Mouse (Mus musculus): ENCODE measurements around the gene Stoml1.

Stoml1 gene

DNA sequence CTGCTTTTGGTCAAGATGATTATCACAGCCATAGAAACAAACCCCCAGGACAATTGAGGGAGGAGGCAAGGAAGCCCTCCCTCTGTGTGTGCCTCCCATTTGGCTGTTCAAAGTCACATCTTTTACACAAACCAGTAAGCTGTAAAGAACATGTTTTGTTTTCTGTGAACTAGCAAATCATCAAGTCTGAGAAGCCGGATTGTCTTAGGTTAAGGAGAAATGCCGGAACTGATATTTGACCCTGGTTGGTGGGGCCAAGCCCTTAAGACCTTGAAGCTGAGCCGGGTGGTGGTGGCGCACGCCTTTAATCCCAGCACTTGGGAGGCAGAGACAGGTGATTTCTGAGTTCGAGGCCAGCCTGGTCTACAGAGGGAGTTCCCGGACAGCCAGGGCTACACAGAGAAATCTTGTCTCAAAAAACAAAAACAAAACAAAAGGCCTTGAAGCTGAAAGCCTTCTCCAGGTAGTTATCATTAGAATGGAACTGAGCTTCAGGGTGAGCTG lies 21.2 kb downstream of the Stoml1 start:
- DNase-seq, result no peak

DNA sequence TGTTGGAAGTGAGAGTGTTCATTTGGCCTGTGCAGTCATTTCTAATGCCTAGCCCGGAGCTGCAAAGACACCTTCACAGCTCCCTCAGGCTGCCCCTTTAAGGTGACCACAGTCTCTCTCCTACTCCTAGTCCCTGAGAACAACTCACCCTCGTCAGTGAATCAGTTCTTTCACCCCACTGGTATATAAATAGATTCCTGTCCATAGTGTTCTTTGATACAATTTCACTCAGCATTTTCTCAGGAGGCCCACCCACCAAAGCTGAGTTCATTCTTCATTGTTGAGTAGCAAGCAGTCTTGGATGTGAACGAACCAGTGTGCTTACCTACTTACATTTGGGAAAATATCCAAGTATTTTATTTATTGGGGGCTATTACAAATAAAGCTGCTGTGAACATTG lies 21.7 kb downstream of the Stoml1 start:
- DNase-seq, result no peak

DNA sequence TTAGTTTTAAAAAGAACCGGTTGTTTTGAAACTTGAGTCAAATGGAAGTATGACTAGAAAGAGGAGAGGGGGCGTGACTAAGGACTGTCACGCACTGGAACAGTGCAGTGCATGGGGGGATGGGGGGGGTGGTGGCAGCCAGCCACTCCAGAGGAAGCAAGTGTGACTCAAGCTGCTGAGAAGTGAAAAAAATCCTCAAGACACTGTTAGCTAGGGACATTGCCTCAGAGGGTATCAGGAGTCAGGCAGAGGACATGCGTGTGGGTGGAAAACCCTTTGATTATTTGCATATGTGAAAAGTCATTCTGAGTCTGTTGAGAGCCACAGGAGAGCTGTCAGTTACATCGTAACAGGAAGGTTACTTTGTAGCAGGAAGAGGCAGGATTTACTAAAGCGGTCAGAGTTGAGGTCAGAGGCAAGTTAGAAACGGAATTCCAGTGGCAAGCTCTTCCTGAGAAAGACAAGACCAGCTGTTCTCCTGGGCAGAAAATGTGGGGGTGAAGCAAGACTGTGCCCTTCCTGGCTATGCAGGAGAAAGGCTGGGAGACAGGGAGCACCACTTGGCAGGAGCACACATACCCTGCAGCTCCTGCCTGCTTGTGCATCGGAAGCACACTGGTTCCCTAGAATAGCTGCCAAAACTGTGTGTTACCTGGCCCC lies 22.3 kb downstream of the Stoml1 start:
- peak; percentile 62 to 63 for DNase-seq

DNA sequence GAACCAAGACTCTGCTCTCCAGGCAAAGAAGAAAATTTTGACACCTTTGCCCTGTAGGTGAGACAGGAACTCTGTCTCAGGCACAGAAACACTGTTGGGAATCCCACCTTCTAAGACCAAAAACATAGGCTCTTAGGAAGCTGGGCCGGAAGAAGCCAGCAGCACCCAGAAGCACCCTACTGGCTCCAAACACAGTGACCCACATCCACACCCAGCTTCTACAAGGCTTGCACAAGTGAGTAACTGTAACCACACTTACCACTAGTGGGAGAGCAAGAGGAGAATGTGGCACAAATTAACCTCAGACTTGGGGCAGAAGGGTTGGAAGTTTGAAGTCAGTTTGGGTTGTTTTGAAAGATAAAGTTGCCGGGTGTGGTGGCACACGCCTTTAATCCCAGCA lies 22.8 kb downstream of the Stoml1 start:
- DNase-seq, result no peak

DNA sequence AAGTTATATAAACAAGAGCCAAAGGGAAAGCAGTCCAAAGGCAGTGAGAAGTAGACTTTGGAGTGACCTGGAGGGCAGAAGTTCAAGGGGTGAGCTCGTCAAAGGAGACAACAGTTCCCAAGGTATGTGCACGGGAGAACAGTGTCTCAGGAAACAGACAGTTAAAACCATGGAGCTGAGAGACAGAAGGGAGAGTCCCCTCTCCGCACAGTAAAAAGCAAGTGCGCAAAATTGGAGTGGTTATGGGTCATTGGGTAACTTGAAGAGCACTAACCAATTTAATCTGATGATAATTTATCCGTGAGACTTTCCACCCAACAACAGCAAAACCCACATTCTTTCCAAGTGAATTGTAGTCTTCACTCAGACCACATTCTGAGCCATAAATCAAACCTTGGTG lies 23.4 kb downstream of the Stoml1 start:
- no peak for DNase-seq

DNA sequence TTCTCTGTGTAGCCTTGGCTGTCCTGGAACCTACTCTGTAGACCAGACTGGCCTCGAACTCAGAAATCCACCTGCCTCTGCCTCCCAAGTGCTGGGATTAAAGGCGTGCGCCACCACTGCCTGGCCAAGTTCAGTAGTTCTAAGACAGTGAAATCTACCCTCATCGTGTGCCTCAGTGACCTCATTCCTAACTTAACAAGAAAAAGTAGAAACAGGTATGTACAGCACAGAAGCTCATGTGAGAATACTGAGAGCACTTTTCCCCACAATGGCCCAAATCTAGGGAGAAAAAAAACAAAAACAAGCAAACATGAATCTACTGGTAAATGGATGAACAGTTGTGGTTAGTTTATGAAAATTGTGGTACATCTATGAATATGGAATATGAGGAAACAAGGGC lies 25.3 kb downstream of the Stoml1 start:
- no peak for DNase-seq

DNA sequence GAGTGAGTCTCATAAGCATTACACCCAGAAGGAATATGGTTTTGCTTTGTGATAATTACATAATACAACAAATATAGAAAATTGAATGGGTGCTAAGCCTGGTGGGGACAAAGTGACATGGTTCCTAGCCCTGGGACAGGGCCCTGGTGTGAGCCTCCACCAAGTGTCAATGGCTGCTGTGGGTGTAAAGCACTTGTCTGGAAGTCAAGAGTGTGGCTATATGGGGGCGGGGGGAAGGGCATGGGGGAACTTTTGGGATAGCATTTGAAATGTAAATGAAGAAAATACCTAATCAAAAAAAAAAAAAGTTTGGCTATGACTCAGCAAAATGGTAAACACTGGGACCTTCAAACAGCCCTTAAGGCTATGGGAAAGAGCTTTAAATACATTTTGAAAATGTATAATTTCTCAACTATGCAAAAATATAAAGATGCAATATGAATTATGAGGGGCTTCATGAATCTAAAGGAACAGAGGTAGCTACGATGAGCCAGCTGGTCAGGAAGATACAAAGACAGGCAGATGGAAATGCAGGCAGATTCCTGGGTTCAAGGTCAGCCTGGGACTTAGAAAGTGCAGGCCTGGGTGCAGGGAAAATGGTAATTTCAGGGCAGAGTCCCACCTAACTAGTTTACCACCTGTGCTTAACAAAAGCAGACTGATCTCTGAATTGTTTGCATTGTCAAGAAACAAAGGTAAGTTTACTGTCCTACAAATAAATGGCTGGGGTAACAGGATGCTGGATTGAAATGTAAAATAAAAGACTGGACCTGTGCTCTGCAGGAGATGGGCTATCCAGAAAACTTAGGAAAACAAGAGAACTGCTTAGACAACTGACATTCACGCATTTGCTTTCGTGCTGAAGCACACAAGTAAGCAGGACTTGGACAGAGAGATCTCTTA lies 26.1 kb downstream of the Stoml1 start:
- DNase-seq, result no peak

DNA sequence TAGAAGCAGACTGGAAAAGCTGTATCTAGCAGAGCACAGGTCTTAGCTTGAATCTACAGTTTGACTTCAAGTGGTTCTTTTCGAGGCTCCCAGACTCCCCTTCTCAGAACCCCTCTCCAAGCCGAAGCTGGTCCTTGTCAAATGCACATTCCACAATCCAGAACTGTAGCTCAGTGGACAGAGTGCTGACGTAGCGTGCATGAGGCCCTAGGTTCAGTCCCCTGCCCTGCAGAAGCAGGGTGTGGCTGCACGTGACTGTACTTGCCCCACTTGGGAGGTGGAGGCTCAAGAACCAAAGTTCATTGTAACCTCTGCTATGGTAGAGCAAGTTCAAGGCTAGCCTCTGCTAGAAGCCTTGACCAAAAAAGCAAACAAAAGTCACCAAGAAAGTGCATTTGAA lies 26.8 kb downstream of the Stoml1 start:
- DNase-seq, result no peak

DNA sequence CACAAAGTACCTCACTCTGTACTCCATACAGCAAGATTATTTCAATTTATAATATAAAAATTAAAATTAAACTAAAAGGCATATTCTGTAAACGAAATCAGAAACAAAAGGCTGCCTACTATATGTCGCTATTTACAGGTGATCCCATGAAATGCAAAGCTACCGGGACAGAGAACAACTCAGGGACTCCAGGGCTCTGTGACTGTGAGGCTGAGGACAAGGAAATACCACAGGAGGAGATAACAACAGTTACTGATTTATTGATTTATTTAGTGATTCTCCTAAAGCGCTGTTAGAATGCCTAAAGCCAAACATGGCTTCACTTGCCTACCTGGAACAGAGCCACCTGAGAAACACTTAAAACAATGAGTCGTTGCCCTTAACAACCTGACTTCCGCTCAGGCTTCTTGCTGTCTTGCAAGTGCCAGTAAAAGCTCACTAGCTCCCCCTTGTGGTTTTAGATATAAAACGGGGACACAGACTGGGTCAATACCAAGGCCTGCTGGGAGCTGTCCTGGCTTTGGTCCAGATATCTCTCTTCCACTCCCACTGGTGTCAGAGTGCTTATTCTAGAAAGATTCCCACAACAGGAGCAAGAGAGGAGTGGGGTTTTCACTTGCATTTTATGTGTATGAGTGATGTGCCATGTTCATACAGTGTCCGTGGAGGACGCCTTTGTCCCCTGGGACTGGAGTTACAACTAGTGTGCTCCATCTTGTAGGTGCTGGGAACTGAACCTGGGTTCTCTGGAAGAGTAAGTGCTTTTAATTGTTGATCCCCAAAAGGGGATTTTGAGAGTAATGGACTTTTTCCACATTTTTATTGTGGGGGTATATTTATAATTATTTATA lies 27.5 kb downstream of the Stoml1 start:
- peak; percentile 61 to 72 for DNase-seq

DNA sequence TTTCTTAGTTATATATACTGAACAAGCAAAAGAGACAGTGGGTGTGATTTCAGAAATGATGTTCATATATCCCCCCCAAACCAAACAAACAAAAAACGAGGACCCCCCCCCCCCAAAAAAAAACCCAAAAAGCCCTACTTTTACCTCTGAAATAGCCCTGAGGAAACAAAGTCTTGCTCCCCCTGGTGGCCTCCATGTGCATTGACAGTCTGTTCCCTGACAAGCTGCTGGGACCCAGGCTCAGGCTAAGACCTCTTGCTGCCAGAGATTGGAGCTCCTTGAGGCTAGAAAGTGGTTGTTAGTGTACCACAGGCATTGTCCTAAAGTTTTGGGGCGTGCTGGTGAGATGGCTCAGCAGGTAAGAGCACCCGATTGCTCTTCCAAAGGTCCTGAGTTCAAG lies 28.6 kb downstream of the Stoml1 start:
- peak; percentile 44 to 65 for DNase-seq

DNA sequence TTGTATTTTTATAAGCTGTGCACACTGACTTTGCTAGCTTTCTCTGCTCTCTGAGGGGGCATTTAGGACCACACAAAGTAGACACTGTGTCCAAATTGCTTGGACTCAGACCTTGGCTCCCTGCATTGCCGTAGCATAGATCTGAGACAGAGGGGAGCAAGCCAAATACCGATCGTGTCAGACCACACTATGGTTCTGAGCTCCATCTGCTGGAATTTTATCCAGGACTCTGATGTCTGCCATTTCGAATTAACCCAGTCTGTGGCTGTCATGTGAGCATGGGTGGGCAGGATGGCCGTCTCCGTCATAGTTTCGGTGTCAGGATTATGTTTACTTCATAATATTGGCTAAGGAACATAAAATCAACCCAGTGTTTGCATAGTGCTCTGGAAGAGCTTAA lies 30.5 kb downstream of the Stoml1 start:
- DNase-seq, result no peak

DNA sequence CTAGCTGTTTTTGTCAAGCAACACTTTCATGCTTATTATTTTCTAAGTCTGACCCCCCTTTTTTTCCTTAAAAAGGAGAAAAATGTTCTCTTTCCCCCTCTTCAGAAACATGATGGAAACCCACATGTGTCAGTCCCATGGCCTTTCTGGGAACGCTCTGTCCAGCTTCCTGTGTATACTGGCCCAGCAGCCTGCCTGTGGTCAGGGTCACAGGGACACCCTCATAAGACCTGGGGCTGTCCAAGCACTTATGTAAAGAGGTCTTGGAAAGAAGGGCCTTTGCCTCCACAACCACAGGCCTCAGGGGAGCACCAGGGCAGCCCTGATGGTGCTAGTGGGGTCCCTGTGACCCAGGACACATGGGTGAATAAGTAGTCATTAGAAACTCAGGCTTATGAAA lies 36.1 kb downstream of the Stoml1 start:
- DNase-seq, result no peak

DNA sequence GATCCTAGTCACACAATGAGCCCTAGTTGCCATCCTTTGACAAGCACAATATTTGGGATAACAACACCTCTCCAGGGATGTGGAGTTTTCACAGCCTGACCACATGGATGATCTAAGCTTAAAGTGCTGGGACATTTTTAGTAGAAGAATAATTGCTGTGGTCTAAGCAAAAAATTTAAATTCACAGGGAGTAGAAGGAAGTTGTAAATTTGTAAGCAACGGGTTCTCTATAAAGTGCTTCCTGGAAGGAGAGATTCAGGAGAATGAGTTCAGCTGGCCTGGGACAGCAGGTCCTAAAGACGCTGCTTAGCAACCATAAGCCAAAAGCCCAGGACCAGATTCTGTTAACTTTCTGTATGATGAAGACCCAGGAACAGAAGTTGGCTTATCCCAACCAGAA lies 36.9 kb downstream of the Stoml1 start:
- DNase-seq, result no peak

DNA sequence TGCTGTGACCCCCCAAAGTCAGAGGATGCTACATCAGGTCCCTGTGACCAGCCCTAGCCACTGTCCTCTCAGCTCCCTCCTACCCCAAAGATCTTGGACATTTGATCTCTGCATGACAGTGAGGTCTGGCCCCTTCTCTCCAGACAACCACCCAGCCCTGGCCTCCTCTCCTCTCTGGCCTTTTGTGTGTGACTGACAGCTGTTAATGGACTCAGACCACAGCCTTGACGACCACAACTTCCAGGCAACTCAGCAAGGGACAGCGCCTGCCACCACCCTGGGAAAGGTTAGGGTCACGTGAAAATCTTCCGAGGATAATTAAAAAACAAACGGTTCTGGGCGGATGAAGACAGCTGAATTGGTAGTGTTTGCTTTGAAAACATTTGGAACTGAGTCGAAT lies 41.6 kb downstream of the Stoml1 start:
- DNase-seq, result no peak

DNA sequence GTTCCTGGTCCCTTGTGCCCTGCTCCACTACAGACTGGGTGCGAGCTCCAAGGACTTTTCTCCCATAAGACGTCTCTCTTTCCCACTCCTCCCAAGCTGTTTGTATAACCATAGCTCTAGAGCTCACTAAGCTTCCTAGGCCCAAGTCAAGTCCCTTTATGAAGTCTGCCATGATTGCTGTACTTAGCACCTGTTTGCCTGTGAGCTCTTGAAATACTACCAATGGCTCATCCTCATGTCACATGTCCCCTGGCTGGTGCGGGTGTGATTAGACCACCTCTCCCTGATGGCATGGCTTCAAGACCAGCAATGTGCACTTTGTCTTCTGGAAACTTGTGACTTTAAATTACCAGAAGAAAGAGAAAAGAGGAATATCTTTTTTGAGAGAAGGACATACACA lies 42.4 kb downstream of the Stoml1 start:
- no peak for DNase-seq

DNA sequence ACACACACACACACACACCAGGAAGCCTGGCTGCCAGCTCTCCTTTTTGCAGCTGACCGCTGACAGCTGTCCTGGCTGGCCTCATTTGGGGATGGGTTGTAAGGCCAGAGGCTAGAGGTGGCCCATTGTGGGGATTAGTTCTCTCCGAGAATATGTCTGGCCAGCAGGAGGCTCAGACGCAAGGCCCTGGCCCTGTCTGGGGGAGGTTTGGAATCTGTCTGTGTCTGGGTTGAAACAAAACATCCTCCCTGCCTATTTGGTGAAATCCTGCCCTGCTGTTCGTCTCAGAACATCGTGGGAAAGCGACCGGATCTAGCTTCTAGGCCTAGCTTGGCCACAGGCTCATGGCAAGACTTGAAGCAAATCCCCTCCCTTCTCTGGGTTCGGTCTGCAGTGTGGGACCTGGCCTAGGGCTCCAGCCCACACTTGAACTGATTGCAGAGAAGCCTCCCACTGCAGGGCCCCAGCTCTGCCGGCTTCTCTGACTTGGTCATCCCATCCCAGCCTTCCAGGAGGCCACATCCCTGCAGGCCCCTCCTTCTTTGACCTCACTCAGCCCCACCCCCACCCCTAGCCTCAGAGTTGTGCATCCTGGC lies 42.9 kb downstream of the Stoml1 start:
- no peak for DNase-seq

DNA sequence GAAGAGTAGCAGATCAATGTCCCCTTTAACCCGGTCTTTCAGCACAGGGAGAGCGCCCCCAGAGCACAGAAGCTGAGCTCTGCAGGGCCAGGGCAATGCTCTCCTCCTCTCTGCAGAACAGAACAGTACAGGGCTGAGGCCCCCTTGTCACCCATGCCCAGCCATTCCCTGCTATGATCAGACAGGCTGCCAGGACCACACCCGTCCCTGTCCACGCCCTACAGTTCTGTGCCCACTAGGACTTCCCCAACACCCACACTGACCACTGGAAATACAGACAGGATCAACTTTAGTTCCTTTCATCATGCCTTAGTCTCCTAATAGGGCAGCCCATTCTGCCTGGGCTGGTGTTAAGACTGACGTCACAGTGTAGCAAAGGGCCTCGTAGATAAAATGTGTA lies 44.1 kb downstream of the Stoml1 start:
- no peak for DNase-seq

DNA sequence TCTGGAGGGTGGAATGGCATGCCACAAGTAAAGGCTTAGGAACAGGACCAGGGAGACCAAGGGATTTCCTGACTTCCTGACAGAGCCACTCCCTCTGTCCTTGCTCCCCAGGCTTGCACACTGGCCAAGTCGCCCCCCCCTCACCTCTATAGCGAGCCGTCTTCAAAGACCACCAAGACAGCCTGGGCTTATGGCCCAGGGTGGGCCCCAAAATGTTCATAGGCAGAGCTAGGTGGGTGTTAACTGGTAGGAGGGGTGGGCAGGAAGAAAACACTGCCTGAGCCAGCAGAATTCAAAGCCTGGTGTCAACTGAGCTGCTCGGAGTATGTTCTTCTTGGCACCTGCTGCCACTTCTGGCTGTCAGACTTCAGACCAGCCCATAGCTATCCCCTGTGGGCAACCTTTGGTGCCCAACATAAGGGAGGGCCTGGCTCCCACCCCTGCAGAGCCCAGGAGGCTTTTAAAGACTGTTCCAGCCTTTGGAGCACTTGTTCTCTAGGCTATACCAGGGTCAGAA lies 45.1 kb downstream of the Stoml1 start:
- no peak for DNase-seq

DNA sequence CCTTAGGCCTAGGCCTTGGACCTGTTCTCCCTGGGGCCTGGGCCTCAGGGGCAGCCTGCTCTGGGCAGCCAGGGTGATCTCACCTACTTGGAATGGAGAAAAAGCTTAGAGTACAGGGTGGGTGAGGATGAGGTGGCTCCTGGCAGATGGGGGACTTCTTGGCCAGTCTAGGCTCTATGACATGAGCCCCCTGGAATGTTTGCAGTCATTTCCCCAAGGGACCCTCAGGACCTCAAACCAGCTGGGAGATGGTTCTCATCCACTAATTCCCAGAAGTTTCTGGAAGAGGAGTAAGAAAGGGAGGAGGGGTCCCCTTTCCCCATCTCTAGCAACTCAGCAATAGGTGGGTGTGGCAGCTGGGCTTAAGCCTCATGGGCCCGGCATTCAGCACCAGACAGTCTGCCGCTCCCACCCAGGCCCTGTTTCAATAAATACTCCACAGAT lies 46.4 kb downstream of the Stoml1 start:
- DNase-seq, result no peak

DNA sequence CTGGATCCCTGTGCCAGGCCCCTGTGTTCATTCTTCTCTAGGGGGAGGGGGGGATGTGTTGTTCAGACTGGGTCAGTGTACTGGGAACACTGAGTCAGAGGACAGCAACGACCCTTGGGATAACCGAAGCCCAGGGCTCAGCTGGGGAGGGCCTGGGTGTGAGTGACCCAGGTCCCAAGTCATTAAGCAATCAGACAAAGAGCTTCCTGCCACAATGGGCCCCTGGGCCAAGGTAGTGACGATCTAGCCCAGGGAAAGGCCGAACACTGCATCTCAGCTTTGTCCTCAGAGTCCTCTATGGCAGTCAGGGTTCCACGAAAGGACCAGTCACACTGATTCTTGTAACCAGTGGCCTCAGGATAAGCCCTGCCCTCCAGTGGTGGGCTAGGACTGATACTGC lies 50.2 kb downstream of the Stoml1 start:
- no peak for DNase-seq

DNA sequence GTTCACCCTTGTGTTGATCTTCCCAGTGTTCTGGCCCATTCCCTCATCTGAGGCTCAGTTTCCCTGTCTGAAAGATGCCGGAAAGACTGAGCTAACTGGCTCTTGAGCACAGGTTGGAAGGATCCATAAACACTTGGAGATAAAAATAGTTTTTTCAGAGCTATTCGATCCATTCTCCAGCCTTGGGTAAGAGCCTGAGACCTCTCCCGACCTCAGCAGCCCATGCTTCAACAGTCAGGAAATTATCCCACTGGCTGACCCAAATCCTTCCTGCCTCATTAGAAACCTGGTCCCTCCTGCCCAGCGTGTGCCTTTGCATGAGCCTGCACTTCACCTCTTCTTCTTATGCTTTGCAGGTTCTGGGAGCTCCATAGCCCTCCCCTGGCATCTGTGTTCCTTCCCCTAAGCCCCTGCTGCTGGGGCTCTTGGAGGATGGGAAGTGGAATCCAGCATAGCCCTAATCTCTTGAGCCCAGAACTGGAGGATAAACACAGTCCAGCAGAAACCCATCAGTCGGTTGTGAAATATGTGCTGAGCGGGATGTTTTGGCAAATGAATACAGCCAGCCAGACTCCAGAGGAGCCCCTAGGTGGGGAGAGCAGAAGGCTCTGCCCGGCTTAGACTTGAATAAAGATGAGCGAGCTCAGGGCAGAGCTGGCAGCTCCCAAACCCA lies 50.8 kb downstream of the Stoml1 start:
- no peak for DNase-seq

DNA sequence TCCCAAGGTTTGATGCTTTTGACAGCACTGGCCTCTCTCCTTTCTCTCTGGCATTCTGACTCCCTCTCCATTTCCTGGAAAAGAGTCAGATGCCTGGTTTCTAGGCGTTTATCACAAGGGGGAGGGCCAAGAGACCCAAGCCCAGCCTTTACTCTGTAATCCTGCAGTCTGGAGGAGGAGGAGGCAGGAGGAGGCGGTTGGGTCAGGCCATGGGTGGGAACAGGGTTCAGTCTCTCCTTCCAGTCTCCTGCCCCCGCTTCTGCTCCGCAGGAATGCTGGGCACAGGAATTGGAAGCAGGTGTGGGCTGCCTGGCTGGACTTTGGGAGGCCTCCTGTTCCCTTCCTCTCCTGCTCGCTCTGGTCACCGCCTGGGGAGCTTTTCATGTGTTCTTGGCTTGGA lies 52.7 kb downstream of the Stoml1 start:
- peak in 1 of 2 experiments; percentile 36 for DNase-seq

Data from cerebellum, postnatal 25 days (tissue).